Mouse (Mus musculus): ENCODE measurements around the gene Elk4.

DNA sequence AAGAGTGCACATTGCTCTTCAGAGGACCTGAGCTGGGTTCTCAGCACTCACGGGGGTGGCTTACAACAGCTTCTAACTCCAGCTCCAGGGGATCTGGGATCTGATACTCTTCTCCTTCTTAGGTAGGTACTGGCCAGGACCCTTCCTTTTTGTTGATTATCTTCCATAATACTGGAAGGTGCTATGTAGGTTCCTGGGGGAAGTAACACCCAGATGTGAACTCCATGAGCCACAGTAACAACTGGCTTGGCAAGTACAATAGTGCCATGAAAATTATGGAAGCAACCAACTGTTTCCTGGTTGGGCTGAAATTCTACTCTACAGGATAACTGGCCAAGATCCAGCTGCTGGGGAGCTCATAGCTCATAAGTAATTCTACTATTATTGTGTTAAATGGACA, 1.9 kb upstream of the Elk4 start:
- TF ChIP-seq CTCF (IDR thresholded peaks at IDR 0.05; ENCODE audit: low read depth): no peak
- no peak for TF ChIP-seq EP300 (IDR thresholded peaks at IDR 0.05; ENCODE audit: low read depth)

Measured in liver, embryonic 14.5 days (tissue).